Mouse (Mus musculus) midbrain, embryonic 13.5 days (tissue): ENCODE measurements at regions not wholly inside any gene's neighbourhood (a gene's known extent, or its start where the extent isn't known, plus 50 kb on each side); places are given as distances from the start of the nearest gene placed in this dataset.

Experiments used
- ATAC-seq: fragments of 200-750 bp; cut with Nextera tagmentation; 2 replicates; pipeline ENCODE4 v1.8.0; 2017; ENCODE audit warnings: mild to moderate bottlenecking, moderate TSS enrichment, moderate library complexity
- H3K27ac ChIP-seq: fragments of 300-500 bp; sonication (generic); 2 replicates; pipeline ENCODE4 v1.5.1; 2015; ENCODE audit warnings: inconsistent platforms, mild to moderate bottlenecking, moderate library complexity
- H3K27me3 ChIP-seq: fragments of 300-500 bp; sonication (generic); 2 replicates; pipeline ENCODE4 v1.6.1; 2015; ENCODE audit warnings: mild to moderate bottlenecking, inconsistent platforms
- H3K36me3 ChIP-seq: fragments of 300-500 bp; sonication (generic); 2 replicates; pipeline ENCODE4 v1.6.1; 2015; ENCODE audit warnings: mild to moderate bottlenecking, inconsistent platforms
- H3K4me1 ChIP-seq: fragments of 300-500 bp; sonication (generic); replicated peaks from 2 replicates; pipeline ENCODE4 v1.6.1; 2015; ENCODE audit warnings: inconsistent platforms
- H3K4me2 ChIP-seq: fragments of 300-500 bp; sonication (generic); replicated peaks from 2 replicates; pipeline ENCODE4 v1.6.1; 2015; ENCODE audit warnings: moderate library complexity, mild to moderate bottlenecking, inconsistent platforms
- H3K4me3 ChIP-seq: fragments of 300-500 bp; sonication (generic); replicated peaks from 2 replicates; pipeline ENCODE4 v1.5.1; 2015; ENCODE audit warnings: mild to moderate bottlenecking, inconsistent platforms
- H3K9ac ChIP-seq: fragments of 300-500 bp; sonication (generic); replicated peaks from 2 replicates; pipeline ENCODE4 v1.6.1; 2015; ENCODE audit warnings: mild to moderate bottlenecking, inconsistent platforms
- H3K9me3 ChIP-seq: fragments of 300-500 bp; sonication (generic); 2 replicates; pipeline ENCODE4 v1.6.1; 2016; ENCODE audit warnings: mild to moderate bottlenecking, inconsistent platforms
- WGBS: fragments of 180-500 bp; shearing (Covaris S2); methylation state at CpG from one replicate; pipeline ENCODE4 v1.1.7; 2015; 5-methylcytosine and 5-hydroxymethylcytosine counted together

DNA sequence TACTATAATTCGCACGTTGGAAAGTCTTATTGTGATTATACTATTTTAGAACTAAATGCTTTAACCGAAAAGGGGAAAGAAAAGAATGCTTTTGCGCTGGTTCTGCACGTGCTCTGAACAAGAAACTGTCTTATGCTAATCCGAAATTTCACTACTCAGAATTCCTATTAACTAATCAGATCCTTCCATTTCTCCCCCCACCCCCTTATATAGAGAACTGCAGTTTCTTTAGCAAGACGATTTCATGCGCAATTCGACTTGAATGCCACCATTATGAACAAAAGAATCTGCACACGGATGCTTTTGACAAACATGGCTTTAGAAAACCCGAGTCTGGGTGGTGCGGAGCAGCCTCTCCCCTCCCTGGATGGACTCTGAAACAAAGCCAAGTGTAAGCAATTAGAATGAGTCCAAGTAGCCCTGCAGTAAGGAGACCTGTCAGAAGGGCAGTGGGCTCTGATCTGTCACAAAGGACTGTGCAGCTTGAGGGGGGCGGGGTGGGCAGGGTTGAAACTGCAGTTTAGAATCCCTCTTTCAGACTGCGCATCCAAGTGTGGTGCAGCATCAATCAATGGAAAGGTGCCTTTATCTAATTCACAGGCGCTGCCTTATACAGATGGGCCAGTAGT, 128.0 kb upstream of the Tex13c2 start:
- Histone ChIP-seq H3K27ac (peak overlapping the region; percentile 73), H3K9ac (no peak overlapping the region), H3K27me3 (0 out of 2 replicates have a peak, but pooled peaks cover 3% of the 10 kb centered on the region)

DNA sequence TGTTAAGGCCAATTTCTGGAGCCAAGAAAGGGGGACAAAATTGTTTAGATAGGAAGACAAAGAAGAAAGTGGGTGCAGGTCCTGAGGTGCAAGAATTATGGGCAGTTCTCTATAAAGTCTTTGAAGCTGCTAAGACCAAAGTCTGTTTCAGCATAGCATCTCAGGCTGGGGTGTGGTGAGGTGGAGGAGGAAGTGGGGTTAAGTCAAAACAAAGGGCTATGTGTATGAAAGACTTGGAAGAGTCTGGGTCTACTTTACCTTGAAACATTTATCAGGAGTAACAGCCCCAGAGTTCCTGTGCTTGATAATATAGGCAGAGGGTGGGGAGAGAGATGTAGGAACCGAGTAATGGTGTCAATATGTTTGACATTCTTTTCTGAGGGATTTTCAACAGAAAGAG, 125.4 kb upstream of the Tex13c2 start:
- no peaks in the 10 kb centered on the region for H3K27me3 ChIP-seq
- no peaks in the 10 kb centered on the region for H3K36me3 ChIP-seq
- no peak overlapping the region for H3K27ac ChIP-seq
- peaks cover 3% of the 10 kb centered on the region; the same call in 1 of the 2 replicates for H3K4me1 ChIP-seq
- no peak for ATAC-seq
- H3K4me2 ChIP-seq: no peak overlapping the region
- H3K9ac ChIP-seq: no peak overlapping the region
- H3K9me3 ChIP-seq: no peaks in the 10 kb centered on the region
- 83% methylated on average over 1 of the region's 1 CpGs for WGBS
- no peak overlapping the region for H3K4me3 ChIP-seq

More for the DNA sequence above, 128.0 kb upstream of the Tex13c2 start:
- Histone ChIP-seq H3K4me1 (peaks cover 3% of the 10 kb centered on the region; the same call in 1 of the 2 replicates), H3K36me3 (no peaks in the 10 kb centered on the region), H3K4me3 (no peak overlapping the region), H3K4me2 (peak overlapping the region; percentile 37), H3K9me3 (no peaks in the 10 kb centered on the region)
- WGBS: 21% methylated on average over 15 of the region's 15 CpGs
- ATAC-seq: peak; percentile 91

GRCm38 (mm10) chrX:42373794-42374398, 115.6 kb upstream of the Tex13c2 start:
- no peak for ATAC-seq
- Histone ChIP-seq H3K4me3 (no peak overlapping the region), H3K27me3 (no peaks in the 10 kb centered on the region), H3K4me1 (no peaks in the 10 kb centered on the region), H3K9me3 (no peaks in the 10 kb centered on the region), H3K36me3 (no peaks in the 10 kb centered on the region), H3K9ac (no peak overlapping the region), H3K4me2 (no peak overlapping the region), H3K27ac (no peak overlapping the region)
- 74% methylated on average over 3 of the region's 3 CpGs for WGBS

- no peaks in the 10 kb centered on the region for H3K36me3 ChIP-seq
- ATAC-seq: no peak
- H3K4me2 ChIP-seq: no peak overlapping the region
- H3K9ac ChIP-seq: no peak overlapping the region
- WGBS: 83% methylated on average over 3 of the region's 3 CpGs
- H3K27me3 ChIP-seq: no peaks in the 10 kb centered on the region
- H3K4me3 ChIP-seq: no peak overlapping the region
- no peaks in the 10 kb centered on the region for H3K9me3 ChIP-seq
- no peak overlapping the region for H3K27ac ChIP-seq
- H3K4me1 ChIP-seq: no peaks in the 10 kb centered on the region
Measured at GRCm38 (mm10) chrX:42393836-42394556, 95.5 kb upstream of the Tex13c2 start.

- WGBS: 85% methylated on average over 4 of the region's 4 CpGs
- H3K36me3 ChIP-seq: no peaks in the 10 kb centered on the region
Measured at GRCm38 (mm10) chrX:42396441-42396840, 93.0 kb upstream of the Tex13c2 start.

GRCm38 (mm10) chrX:42398836-42399235, 90.7 kb upstream of the Tex13c2 start:
- Histone ChIP-seq H3K9me3 (no peaks in the 10 kb centered on the region), H3K4me2 (no peak overlapping the region), H3K4me3 (no peak overlapping the region), H3K4me1 (no peaks in the 10 kb centered on the region), H3K27me3 (no peaks in the 10 kb centered on the region), H3K27ac (no peak overlapping the region), H3K9ac (no peak overlapping the region), H3K36me3 (no peaks in the 10 kb centered on the region)
- ATAC-seq: no peak
- WGBS: 48% methylated on average over 1 of the region's 1 CpGs

More at GRCm38 (mm10) chrX:42396441-42396840, 93.0 kb upstream of the Tex13c2 start:
- no peaks in the 10 kb centered on the region for H3K9me3 ChIP-seq
- H3K9ac ChIP-seq: no peak overlapping the region
- no peaks in the 10 kb centered on the region for H3K4me1 ChIP-seq
- H3K27ac ChIP-seq: no peak overlapping the region
- no peak for ATAC-seq
- H3K4me2 ChIP-seq: no peak overlapping the region
- no peaks in the 10 kb centered on the region for H3K27me3 ChIP-seq
- no peak overlapping the region for H3K4me3 ChIP-seq

DNA sequence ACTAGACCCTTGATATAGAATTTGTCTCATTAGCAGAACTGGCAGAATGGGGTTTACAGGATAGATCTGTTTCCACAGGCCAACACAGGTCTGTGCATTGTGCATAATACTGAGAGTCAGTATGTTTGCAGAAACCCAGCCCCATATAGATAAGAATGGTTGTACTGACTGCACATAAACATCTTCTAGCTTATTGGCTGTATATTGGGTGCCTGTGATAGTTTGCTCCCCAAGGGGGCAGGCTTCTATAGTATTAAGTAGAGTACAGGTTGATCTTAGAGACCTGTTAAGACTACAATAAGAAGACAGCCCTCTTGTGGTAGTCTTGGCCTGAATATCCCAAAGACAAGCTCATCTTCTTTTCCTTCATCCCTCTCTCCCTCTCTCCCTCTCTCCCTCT, 90.1 kb upstream of the Tex13c2 start:
- H3K27ac ChIP-seq: no peak overlapping the region
- H3K9me3 ChIP-seq: no peaks in the 10 kb centered on the region
- no peaks in the 10 kb centered on the region for H3K36me3 ChIP-seq
- ATAC-seq: no peak
- H3K9ac ChIP-seq: no peak overlapping the region
- no peak overlapping the region for H3K4me2 ChIP-seq
- H3K4me3 ChIP-seq: no peak overlapping the region
- H3K27me3 ChIP-seq: no peaks in the 10 kb centered on the region
- no peaks in the 10 kb centered on the region for H3K4me1 ChIP-seq

DNA sequence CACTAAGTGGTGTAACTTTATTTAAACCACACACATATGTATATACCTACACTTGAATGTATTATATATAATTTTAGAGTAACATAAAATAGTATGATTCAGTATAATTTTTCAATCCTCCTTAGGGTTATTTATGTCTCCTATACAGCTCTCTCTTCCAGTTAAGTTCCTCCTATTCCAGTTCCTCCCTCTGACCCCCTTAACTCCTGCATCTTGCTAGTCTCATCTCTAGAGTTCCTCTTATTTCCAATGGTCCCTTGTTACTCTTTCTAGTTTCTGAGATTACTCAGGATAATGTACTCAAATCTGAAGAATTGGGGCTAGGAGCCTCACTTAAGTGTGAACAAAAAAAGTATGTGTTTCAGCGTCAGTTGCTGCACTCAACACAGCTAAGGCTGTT, 88.4 kb upstream of the Tex13c2 start:
- no peak for ATAC-seq
- no peak overlapping the region for H3K9ac ChIP-seq
- no peaks in the 10 kb centered on the region for H3K36me3 ChIP-seq
- H3K9me3 ChIP-seq: no peaks in the 10 kb centered on the region
- WGBS: 64% methylated on average over 1 of the region's 1 CpGs
- H3K4me2 ChIP-seq: no peak overlapping the region
- no peaks in the 10 kb centered on the region for H3K27me3 ChIP-seq
- H3K27ac ChIP-seq: no peak overlapping the region
- no peaks in the 10 kb centered on the region for H3K4me1 ChIP-seq
- no peak overlapping the region for H3K4me3 ChIP-seq

DNA sequence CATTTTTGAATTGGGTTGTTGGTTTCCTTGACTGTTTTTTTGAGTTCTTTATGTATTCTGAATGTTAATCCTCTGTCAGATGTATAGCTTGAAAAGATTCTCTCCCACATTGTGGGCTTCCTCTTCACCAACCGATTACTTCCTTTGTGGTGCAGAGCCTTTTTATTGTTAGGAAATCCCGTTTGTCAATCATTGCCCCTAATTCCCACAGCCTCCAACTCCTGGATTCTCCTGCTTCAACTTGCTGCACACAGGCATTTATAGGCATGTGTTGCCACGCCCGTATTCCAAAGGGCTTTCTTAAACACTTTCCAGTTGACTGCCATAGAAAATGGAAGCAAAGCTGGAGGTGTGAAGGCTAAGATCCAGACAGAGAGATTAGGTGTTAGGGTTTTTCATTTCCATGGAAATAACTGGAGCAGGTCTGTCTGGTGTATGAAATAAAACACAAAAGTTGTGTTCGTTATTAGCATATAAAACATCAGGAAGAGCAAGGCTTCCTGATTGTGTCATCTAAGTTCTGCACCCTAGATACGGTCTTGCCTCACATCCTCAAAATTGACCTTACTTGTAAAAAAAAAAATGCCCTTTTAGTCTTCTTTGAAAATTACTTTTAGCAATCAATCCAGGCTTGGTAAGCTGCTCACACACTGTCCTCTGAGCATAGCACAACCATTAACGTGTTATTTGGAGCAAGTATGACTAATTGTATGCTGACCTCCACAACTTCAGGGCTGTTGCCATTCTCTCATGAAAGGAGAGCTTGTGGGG, 87.7 kb upstream of the Tex13c2 start:
- no peak overlapping the region for H3K27ac ChIP-seq
- no peak overlapping the region for H3K9ac ChIP-seq
- H3K4me1 ChIP-seq: no peaks in the 10 kb centered on the region
- H3K27me3 ChIP-seq: no peaks in the 10 kb centered on the region
- 46% methylated on average over 7 of the region's 7 CpGs for WGBS
- no peaks in the 10 kb centered on the region for H3K9me3 ChIP-seq
- no peak overlapping the region for H3K4me3 ChIP-seq
- ATAC-seq: no peak
- H3K4me2 ChIP-seq: no peak overlapping the region
- H3K36me3 ChIP-seq: no peaks in the 10 kb centered on the region

GRCm38 (mm10) chrX:42402335-42402605, 87.2 kb upstream of the Tex13c2 start:
- H3K4me2 ChIP-seq: no peak overlapping the region
- no peak overlapping the region for H3K27ac ChIP-seq
- ATAC-seq: no peak
- H3K9me3 ChIP-seq: no peaks in the 10 kb centered on the region
- H3K27me3 ChIP-seq: no peaks in the 10 kb centered on the region
- WGBS: 49% methylated on average over 4 of the region's 4 CpGs
- no peaks in the 10 kb centered on the region for H3K36me3 ChIP-seq
- H3K4me1 ChIP-seq: no peaks in the 10 kb centered on the region
- H3K4me3 ChIP-seq: no peak overlapping the region
- H3K9ac ChIP-seq: no peak overlapping the region

- no peak overlapping the region for H3K27ac ChIP-seq
- no peaks in the 10 kb centered on the region for H3K36me3 ChIP-seq
- H3K27me3 ChIP-seq: no peaks in the 10 kb centered on the region
- no peak overlapping the region for H3K4me2 ChIP-seq
- no peak overlapping the region for H3K9ac ChIP-seq
- WGBS: 23% methylated on average over 7 of the region's 7 CpGs
- no peak overlapping the region for H3K4me3 ChIP-seq
- peak; percentile 67; the same call in 1 of the 2 replicates for ATAC-seq
- H3K4me1 ChIP-seq: no peaks in the 10 kb centered on the region
- no peaks in the 10 kb centered on the region for H3K9me3 ChIP-seq
Measured at GRCm38 (mm10) chrX:42431851-42432635, 57.4 kb upstream of the Tex13c2 start.
